Mouse (Mus musculus): Measurements from ENCODE around the gene Crybg1. TPM values are rescaled to one million over a fixed set of nuclear protein-coding genes. Genes with fewer than 3 reads are reported as not detected.

The Crybg1 gene
- polyA plus RNA-seq, 1 experiment = 1.3 TPM

DNA sequence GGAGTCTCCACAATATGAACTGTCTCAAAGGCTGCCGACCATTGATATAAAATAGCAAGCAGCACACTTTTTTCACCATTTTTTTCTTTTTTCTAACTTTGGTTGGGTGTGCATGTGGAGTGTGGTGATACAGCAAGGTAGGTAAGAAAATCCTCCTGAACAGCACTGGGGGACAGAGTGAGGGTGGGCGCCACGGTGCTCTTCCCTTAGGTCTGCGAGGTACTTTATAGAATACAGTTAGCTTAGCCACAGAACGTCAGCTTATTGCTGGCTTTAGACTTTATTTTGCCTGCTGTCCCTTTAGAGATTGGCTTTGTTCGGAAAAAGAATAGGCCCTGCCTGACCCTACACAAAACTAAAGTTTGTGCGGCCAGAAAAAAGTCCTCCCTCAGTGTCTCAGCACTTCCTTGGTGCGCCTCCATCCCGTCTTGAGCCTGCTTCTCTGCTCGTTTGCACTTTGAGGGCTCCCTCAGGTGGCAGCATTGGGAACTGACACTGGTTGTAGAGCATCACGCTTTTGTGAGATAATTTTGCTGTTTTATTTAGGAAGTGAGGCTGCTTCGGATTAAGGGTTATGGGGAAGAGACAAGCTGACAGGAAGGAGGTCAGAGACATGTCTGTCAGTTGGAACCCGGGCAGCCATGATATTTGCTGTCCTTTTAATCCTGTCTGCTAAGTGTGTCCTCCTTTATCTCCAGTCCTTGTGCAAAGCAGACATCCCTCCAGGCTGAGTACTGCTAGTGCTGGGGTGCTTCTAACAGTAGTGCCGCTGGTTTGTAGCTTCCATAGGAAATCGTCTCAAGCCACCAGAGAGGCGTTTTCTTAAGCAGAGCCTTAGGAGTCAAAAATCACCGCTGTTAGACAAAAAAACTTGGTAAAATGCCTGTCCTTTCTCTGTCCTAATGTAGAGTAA is 229.7 kb downstream of the Crybg1 start:
- Histone ChIP-seq H3K4me1 (ENCODE audit: control insufficient read depth, insufficient read depth, insufficient read length, low read length) (no peaks in the 10 kb centered on the region), H3K27ac (replicated peaks; ENCODE audit: low read depth, low read length) (no peak overlapping the region), H3K4me3 (ENCODE audit: insufficient read depth, low read depth, low read length) (no peak overlapping the region)

GRCm38 (mm10) chr10:43916737-43917136 is 231.9 kb downstream of the Crybg1 start:
- Histone ChIP-seq H3K4me3 (ENCODE audit: insufficient read depth, low read depth, low read length) (no peak overlapping the region), H3K27ac (replicated peaks; ENCODE audit: low read depth, low read length) (no peak overlapping the region), H3K4me1 (ENCODE audit: control insufficient read depth, insufficient read depth, insufficient read length, low read length) (no peaks in the 10 kb centered on the region)

DNA sequence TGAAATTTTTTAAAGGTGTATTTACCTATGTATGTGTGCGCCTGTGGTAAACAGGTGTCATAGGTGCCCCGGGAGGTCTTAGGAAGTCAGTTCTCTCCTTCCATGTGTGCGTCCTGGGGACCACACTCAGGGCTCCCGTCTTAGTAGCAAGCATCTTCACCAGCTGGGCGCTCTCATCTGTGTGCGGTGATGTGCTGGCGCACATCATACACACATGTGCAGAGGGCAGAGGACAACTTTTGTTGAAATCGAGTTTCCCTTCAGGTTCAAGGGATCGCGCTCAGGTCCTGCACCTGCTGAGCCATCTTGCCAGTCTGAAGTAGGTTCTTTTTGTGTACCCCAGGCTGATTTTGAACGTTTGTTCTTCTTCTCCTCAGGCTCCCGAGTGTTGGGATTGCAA is 232.5 kb downstream of the Crybg1 start:
- Histone ChIP-seq H3K27ac (replicated peaks; ENCODE audit: low read depth, low read length) (no peak overlapping the region), H3K4me1 (ENCODE audit: control insufficient read depth, insufficient read depth, insufficient read length, low read length) (no peaks in the 10 kb centered on the region), H3K4me3 (ENCODE audit: insufficient read depth, low read depth, low read length) (no peak overlapping the region)

- H3K4me3 ChIP-seq (ENCODE audit: insufficient read depth, low read depth, low read length) = no peak overlapping the region
- H3K4me1 ChIP-seq (ENCODE audit: control insufficient read depth, insufficient read depth, insufficient read length, low read length) = no peaks in the 10 kb centered on the region
- H3K27ac ChIP-seq (replicated peaks; ENCODE audit: low read depth, low read length) = no peak overlapping the region
Observed at GRCm38 (mm10) chr10:43912236-43912635, 236.4 kb downstream of the Crybg1 start.

DNA sequence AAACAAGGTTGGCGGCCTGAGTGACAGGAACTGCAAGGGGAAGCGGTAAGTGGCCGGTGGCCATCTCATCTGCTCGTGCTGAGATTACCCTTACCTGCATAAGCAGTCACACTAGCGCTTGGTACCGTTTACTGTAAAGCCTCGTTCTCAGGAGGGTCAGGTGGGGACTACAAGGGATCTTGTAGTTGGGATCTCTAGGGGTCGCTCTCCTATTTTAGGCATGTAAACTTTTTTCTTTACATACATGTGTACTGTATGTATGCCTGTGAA is 237.8 kb downstream of the Crybg1 start:
- Histone ChIP-seq H3K4me1 (ENCODE audit: control insufficient read depth, insufficient read depth, insufficient read length, low read length) (no peaks in the 10 kb centered on the region), H3K27ac (replicated peaks; ENCODE audit: low read depth, low read length) (no peak overlapping the region), H3K4me3 (ENCODE audit: insufficient read depth, low read depth, low read length) (no peak overlapping the region)

DNA sequence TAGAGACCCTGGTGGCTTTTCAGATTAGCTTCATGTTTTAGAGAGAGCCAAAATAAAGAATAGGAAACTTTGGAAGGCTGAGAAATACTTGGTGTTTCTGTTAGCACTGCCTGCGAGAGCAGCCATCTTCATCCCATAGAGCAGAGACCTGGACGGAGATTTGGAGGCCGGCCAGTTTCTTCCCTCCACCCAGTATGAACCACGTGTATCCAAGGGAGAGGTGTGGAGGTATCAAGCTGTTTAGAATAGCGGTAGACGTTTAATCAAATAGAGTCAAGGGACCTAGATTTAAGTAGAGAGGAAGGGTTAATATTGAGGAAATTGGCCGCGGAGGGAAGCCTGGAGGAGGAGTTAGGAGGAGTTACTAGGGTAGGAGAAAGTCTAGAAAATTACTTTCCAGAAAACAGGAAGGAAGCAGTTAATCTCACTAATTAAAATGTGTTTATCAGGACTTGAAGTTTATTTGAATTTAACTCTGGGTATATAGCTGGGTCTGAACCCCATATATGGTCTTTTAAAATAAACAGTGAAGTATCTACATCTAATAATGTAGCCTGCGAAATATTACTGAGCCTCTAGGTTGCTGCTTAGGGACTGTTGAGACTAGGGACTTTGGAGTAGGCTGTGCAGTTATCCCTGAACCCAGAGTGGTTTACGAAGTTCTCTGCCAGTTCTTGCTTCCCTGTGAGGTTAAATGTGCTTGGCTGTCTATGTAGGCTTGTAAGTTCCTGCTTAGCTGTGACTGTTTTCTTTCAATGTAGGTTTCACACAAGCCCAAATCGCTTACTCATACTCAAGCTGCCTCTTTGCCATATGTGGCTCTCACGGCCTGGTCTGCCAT is 238.4 kb downstream of the Crybg1 start:
- H3K27ac ChIP-seq (replicated peaks; ENCODE audit: low read depth, low read length) = no peak overlapping the region

DNA sequence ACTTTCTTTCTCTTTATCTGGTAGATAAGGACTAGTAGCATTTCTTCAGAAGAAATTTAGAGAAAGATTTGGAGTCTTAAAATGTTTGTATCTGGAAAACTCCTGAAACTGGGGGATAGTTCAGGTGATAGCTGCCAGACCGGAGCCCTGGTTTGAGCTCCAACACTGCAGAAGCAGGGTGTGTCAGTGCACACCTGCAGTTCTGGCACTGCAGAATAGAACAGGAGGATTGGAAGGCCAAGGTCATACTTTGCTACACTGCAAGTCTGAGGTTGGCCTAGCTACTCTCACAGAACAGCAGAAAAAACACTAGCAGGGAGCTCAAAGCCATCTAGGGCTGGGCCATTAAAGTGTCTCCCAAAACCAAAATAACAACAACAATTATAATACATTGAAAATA is 244.1 kb downstream of the Crybg1 start:
- Histone ChIP-seq H3K4me3 (ENCODE audit: insufficient read depth, low read depth, low read length) (no peak overlapping the region), H3K4me1 (ENCODE audit: control insufficient read depth, insufficient read depth, insufficient read length, low read length) (no peaks in the 10 kb centered on the region), H3K27ac (replicated peaks; ENCODE audit: low read depth, low read length) (no peak overlapping the region)

More for the DNA sequence above, 238.4 kb downstream of the Crybg1 start:
- no peak overlapping the region for H3K4me3 ChIP-seq (ENCODE audit: insufficient read depth, low read depth, low read length)
- H3K4me1 ChIP-seq (ENCODE audit: control insufficient read depth, insufficient read depth, insufficient read length, low read length) = no peaks in the 10 kb centered on the region

DNA sequence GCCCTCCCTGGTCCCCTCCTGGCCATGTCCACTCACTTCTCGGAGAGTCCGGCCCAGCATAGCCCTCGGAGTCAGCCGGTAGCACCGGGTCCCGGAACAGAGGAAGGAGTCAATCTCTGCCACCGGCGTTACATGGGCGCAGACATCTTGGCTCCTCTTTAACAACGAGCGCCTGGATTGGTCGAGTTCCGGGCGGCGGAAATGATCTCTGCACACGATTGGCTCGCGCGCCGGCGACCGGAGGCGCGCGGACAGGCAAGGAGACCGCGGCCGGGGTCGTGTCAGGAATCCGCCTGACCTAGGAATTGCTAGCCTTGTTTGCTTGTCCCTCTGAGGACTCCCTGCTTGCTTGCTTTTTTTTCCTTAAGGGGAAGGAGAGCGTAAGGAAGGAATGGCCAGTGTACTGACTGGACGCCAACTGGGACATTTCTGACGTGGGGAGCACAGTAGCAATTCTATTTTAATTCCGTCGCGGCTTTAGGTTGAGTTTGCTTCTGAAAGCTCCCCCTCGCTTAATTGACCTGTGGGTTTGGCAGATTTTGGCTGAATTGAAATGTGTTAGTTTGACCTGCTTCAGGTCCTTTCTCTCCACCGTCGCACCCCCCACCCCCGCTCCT is 247.0 kb downstream of the Crybg1 start, which contains the start of the genes Qrsl1 and Rtn4ip1:
Qrsl1 (minus strand) TSS at position 168 of the 617 bp plus-strand sequence.
Rtn4ip1 (plus strand) TSS at position 230 of the 617 bp plus-strand sequence.
- Histone ChIP-seq H3K27ac (replicated peaks; ENCODE audit: low read depth, low read length) (peak within 1 kb of the TSS; percentile 93), H3K4me1 (ENCODE audit: control insufficient read depth, insufficient read depth, insufficient read length, low read length) (no peaks in the 10 kb centered on the region), H3K4me3 (ENCODE audit: insufficient read depth, low read depth, low read length) (peak within 1 kb of the TSS; percentile 73)

GRCm38 (mm10) chr10:43900883-43901570 is 247.6 kb downstream of the Crybg1 start:
- Histone ChIP-seq H3K27ac (replicated peaks; ENCODE audit: low read depth, low read length) (peak overlapping the region; percentile 93), H3K4me3 (ENCODE audit: insufficient read depth, low read depth, low read length) (peak overlapping the region; percentile 73), H3K4me1 (ENCODE audit: control insufficient read depth, insufficient read depth, insufficient read length, low read length) (no peaks in the 10 kb centered on the region)

Other genes starting within 250 kb of the Crybg1 start
- 12.4 and 25.7 TPM in 2 replicates for gene Qrsl1, start 247.1 kb downstream of the Crybg1 start, polyA plus RNA-seq (2012; ENCODE audit: insufficient read depth, insufficient read length, missing spikeins)
- 41.7 and 45.4 TPM in 2 replicates for gene Rtn4ip1, start 247.0 kb downstream of the Crybg1 start, polyA plus RNA-seq (2012; ENCODE audit: insufficient read depth, insufficient read length, missing spikeins)
- 19.1 and 24.5 TPM in 2 replicates for gene Atg5, start 119.5 kb upstream of the Crybg1 start, polyA plus RNA-seq (2012; ENCODE audit: insufficient read depth, insufficient read length, missing spikeins)

Data from brown adipose tissue, adult 24 weeks (tissue).